Mouse (Mus musculus): ENCODE data around the gene Dock3.

- TF ChIP-seq POLR2A (IDR thresholded peaks at IDR 0.05; ENCODE audit: insufficient read depth, low read length), result no peak
- TF ChIP-seq CTCF (IDR thresholded peaks at IDR 0.05; ENCODE audit: low read depth, low read length), result no peak
These were observed 4.4 kb upstream of the Dock3 start for GRCm38 (mm10) chr9:107236151-107236550.

All from ES-Bruce4 (cell line).